Mouse (Mus musculus): Measurements from ENCODE around the gene Sema4a. TPM values are rescaled to one million over a fixed set of nuclear protein-coding genes. Genes with fewer than 3 reads are reported as not detected.

Gene Sema4a
- polyA plus RNA-seq, 1 experiment from 2014 or later: 93.1 TPM

DNA sequence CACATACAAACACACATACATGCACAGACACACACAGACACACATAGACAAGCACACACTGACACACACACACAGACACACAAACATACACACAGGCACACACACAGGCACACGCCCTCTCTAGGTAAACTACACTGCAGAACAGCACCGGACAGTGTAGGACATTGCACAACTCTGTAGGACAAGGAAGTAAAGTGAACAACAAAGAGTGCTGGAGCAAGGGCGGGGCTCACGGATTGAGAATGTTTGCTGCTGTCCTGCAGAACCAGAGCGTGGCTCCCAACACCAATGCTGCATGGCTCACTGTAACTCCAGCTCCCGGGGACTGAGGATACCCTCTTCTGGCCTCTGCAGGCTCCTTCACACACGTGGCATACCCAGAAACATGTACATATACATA lies 18.1 kb downstream of the Sema4a start:
- Histone ChIP-seq H3K9me3 (ENCODE audit: control insufficient read depth) (no peaks in the 10 kb centered on the region), H3K27ac (ENCODE audit: low read depth, low read length) (peak overlapping the region; percentile 73), H3K4me3 (ENCODE audit: low read depth, low read length) (no peak overlapping the region), H3K4me2 (replicated peaks; ENCODE audit: low read depth) (peak overlapping the region; percentile 14; the same call in 1 of the 2 replicates), H3K9ac (ENCODE audit: low read depth, low read length) (no peak overlapping the region), H3K4me1 (replicated peaks; ENCODE audit: control insufficient read depth, insufficient read depth, low read length) (peaks cover 24% of the 10 kb centered on the region; the same call in 1 of the 2 replicates), H3K27me3 (replicated peaks; ENCODE audit: control insufficient read depth, insufficient read depth, low read length) (no peaks in the 10 kb centered on the region), H3K36me3 (ENCODE audit: control insufficient read depth, insufficient read depth) (peaks cover 25% of the 10 kb centered on the region; the same call in 1 of the 2 replicates)
- peak; percentile 82 for ATAC-seq
- peak; percentile 31 for TF ChIP-seq CTCF (IDR thresholded peaks at IDR 0.05; ENCODE audit: low read depth)
- WGBS: 37% methylated on average over 7 of the region's 7 CpGs

DNA sequence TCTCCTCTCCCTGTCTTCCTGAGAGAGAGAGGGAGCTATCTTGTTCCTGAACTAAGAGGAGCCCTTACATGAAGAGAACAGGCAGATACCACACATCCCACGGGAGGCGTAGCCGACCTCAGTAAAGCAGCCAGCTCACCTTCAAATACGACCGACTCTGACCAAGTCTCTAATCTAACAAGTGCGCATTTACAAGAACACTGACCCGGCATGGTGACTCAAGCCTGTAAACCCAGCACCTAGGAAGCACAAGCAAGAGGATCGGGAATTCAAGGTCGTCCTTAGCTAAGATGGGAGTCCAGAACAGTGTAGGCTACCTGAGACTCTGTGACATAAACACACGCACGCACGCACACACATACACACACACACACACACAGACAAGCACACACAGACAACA lies 18.5 kb downstream of the Sema4a start:
- no peak for TF ChIP-seq CTCF (IDR thresholded peaks at IDR 0.05; ENCODE audit: low read depth)
- 57% methylated on average over 12 of the region's 12 CpGs for WGBS
- peak; percentile 55 for ATAC-seq

GRCm38 (mm10) chr3:88440500-88441381 lies 20.2 kb downstream of the Sema4a start:
- peak; percentile 26 for ATAC-seq
- peak overlapping the region; percentile 19; the same call in 1 of the 2 replicates for H3K9ac ChIP-seq (ENCODE audit: low read depth, low read length)

More for the DNA sequence above, 18.5 kb downstream of the Sema4a start:
- H3K9me3 ChIP-seq (ENCODE audit: control insufficient read depth): no peaks in the 10 kb centered on the region
- no peak overlapping the region for H3K4me3 ChIP-seq (ENCODE audit: low read depth, low read length)
- H3K4me1 ChIP-seq (replicated peaks; ENCODE audit: control insufficient read depth, insufficient read depth, low read length): peaks cover 24% of the 10 kb centered on the region; the same call in 1 of the 2 replicates
- H3K27me3 ChIP-seq (replicated peaks; ENCODE audit: control insufficient read depth, insufficient read depth, low read length): no peaks in the 10 kb centered on the region
- peaks cover 29% of the 10 kb centered on the region; the same call in 1 of the 2 replicates for H3K36me3 ChIP-seq (ENCODE audit: control insufficient read depth, insufficient read depth)
- H3K27ac ChIP-seq (ENCODE audit: low read depth, low read length): peak overlapping the region; percentile 73
- H3K4me2 ChIP-seq (replicated peaks; ENCODE audit: low read depth): peak overlapping the region; percentile 14; the same call in 1 of the 2 replicates
- no peak overlapping the region for H3K9ac ChIP-seq (ENCODE audit: low read depth, low read length)

DNA sequence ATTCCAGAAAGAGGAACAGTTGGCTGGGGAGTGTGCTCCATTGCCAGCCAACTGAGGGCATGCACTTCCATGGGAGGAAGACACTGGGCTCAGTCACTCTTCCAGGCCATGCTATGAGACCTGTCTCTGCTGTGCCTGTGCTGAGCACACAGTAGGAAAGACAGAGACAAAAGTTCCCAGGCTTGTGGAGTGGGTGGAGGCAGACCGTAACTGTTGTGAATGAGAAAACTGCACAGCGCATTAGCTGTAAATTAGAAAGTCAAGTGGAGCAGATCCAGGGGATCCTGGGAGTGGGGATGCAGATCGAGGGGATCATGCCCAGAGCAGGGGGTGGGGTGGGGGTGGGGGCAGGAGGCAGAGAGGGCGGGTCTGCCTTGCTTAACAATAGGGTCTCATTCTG lies 21.4 kb downstream of the Sema4a start:
- Histone ChIP-seq H3K9me3 (ENCODE audit: control insufficient read depth) (no peaks in the 10 kb centered on the region), H3K4me1 (replicated peaks; ENCODE audit: control insufficient read depth, insufficient read depth, low read length) (peaks cover 16% of the 10 kb centered on the region; the same call in 1 of the 2 replicates), H3K9ac (ENCODE audit: low read depth, low read length) (no peak overlapping the region), H3K36me3 (ENCODE audit: control insufficient read depth, insufficient read depth) (peaks cover 48% of the 10 kb centered on the region), H3K27ac (ENCODE audit: low read depth, low read length) (no peak overlapping the region), H3K4me2 (replicated peaks; ENCODE audit: low read depth) (no peak overlapping the region), H3K27me3 (replicated peaks; ENCODE audit: control insufficient read depth, insufficient read depth, low read length) (no peaks in the 10 kb centered on the region), H3K4me3 (ENCODE audit: low read depth, low read length) (no peak overlapping the region)
- no peak for ATAC-seq
- no peak for TF ChIP-seq CTCF (IDR thresholded peaks at IDR 0.05; ENCODE audit: low read depth)
- WGBS: 75% methylated on average over 4 of the region's 4 CpGs

More at GRCm38 (mm10) chr3:88440500-88441381, 20.2 kb downstream of the Sema4a start:
- Histone ChIP-seq H3K4me1 (replicated peaks; ENCODE audit: control insufficient read depth, insufficient read depth, low read length) (peaks cover 16% of the 10 kb centered on the region; the same call in 1 of the 2 replicates), H3K27ac (ENCODE audit: low read depth, low read length) (peak overlapping the region; percentile 35; the same call in 1 of the 2 replicates), H3K36me3 (ENCODE audit: control insufficient read depth, insufficient read depth) (peaks cover 46% of the 10 kb centered on the region), H3K27me3 (replicated peaks; ENCODE audit: control insufficient read depth, insufficient read depth, low read length) (no peaks in the 10 kb centered on the region), H3K9me3 (ENCODE audit: control insufficient read depth) (no peaks in the 10 kb centered on the region), H3K4me3 (ENCODE audit: low read depth, low read length) (no peak overlapping the region), H3K4me2 (replicated peaks; ENCODE audit: low read depth) (peak overlapping the region; percentile 45)
- peak; percentile 73 for TF ChIP-seq CTCF (IDR thresholded peaks at IDR 0.05; ENCODE audit: low read depth)
- WGBS: 18% methylated on average over 27 of the region's 27 CpGs

DNA sequence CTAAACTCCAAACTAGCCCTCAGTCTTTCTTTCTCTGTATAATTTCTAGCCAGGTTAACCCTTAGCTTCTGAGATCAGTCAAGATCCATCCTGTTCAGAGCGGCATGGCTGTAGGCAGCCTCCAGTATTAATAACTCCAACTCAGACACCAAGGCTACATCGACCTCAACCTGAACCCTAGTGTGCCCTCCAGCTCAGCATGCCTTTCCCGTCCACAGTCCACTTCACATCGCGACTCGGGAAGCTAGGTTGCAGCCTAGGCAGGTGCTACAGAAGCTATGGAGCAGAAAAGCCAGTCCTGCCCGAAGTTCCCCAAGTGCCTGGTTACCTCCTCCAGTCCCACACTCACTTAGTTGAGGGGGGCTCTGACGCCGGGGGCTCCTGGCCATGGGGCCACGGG lies 23.5 kb downstream of the Sema4a start:
- 73% methylated on average over 10 of the region's 10 CpGs for WGBS
- ATAC-seq: no peak

More for the DNA sequence above, 23.5 kb downstream of the Sema4a start:
- H3K9ac ChIP-seq (ENCODE audit: low read depth, low read length): no peak overlapping the region
- H3K4me2 ChIP-seq (replicated peaks; ENCODE audit: low read depth): peak overlapping the region; percentile 52; the same call in 1 of the 2 replicates
- no peak overlapping the region for H3K4me3 ChIP-seq (ENCODE audit: low read depth, low read length)
- H3K36me3 ChIP-seq (ENCODE audit: control insufficient read depth, insufficient read depth): peaks cover 48% of the 10 kb centered on the region
- H3K4me1 ChIP-seq (replicated peaks; ENCODE audit: control insufficient read depth, insufficient read depth, low read length): peaks cover 12% of the 10 kb centered on the region; the same call in 1 of the 2 replicates
- H3K27me3 ChIP-seq (replicated peaks; ENCODE audit: control insufficient read depth, insufficient read depth, low read length): no peaks in the 10 kb centered on the region
- H3K9me3 ChIP-seq (ENCODE audit: control insufficient read depth): no peaks in the 10 kb centered on the region
- no peak for TF ChIP-seq CTCF (IDR thresholded peaks at IDR 0.05; ENCODE audit: low read depth)
- H3K27ac ChIP-seq (ENCODE audit: low read depth, low read length): no peak overlapping the region

All from intestine, postnatal 0 days (tissue).